Mouse (Mus musculus) c-Kit-positive CD71-negative TER-119-negative erythroid progenitor cells, embryonic 14.5 days (primary cell): ENCODE measurements at regions not wholly inside any gene's neighbourhood (a gene's known extent, or its start where the extent isn't known, plus 50 kb on each side); places are given as distances from the start of the nearest gene placed in this dataset.
"Not testable (repeated sequence)": the region's sequence is repeated elsewhere in the genome, so short reads cannot be mapped to it uniquely, and the experiment has no call there.

Source experiments
- DNase-seq: peaks from one replicate; pipeline ENCODE4 v3.0.0-alpha.2; 2013; ENCODE audit warnings: low read depth

DNA sequence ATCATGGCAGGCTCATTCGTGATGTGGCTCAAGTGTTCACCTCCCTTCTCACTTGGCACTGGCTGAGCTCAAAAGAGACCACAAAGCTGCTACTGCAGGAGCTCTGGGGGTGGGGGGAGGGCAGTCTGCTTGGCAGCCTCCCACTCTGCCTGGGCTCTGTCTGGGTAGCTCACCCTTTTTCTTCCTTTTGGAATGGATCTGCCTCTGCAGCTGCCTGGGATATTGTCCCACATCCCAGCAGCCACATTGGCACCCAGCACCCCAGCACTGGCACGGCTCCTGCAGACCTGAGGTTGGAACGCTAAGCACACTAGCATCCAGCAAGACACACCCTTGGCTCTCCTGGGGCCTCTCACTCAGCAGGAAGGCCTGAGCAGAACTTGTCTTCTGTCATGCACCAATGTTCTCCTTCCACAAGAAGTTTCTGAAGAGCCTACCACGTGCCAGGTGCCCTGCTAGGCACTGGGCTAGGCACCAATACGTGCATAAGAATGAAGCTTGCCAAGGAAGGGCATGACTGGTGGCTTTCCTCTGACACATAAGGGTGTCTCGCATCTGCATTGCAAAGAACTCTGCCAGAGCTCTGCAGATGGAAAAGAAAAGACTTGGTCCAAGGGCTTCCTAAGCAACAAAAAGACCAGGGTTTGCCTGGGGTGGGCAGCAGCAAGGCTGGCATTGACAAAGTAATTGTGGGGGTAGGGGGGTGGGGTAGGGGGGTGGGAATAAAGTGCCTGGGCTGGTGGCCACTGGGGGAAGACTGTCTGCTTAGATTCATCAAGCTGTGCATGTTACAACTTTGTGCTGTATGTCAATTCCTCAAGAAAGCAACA, 112.1 kb upstream of the Sipa1l1 start:
- DNase-seq, result not testable (repeated sequence)

DNA sequence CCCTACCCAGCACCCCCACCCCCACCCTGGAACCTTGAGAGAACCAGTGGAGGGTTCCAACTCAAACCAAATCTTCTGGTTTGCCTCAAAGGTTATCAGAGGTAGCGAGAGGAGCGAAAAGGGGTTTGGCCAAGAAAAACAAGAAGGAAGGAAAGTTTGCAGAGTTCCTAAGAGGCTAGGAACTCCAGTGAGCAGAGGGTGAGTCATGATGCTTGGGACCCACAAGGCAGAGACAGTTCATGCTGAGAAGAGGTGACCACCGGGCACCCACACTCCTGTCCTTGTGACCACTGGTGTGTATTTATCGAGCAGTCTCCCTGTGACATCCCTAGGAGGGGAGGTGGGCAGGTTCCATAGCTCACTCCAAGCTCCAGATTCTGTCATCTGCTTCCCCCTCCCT, 104.1 kb upstream of the Sipa1l1 start:
- no peak for DNase-seq

DNA sequence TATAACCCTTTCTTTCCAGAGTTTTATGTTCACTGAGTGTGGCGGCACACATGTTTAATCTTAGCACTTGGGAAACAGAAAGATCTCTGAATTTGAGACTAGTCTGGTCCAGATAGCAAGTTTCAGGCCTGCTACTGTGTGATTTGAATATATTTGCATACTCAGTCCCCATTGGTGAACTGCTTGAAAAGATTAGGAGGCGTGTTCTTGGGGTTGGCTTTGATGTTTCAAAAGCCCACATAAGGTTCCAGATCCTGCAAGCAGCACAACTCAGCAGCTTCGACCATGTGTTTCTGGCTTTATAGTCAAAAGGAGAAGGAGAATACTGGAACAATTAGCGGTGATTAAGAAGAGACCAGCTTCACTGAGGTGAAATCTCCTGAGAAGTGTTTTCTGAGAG, 102.3 kb upstream of the Sipa1l1 start:
- DNase-seq, result peak; percentile 6

DNA sequence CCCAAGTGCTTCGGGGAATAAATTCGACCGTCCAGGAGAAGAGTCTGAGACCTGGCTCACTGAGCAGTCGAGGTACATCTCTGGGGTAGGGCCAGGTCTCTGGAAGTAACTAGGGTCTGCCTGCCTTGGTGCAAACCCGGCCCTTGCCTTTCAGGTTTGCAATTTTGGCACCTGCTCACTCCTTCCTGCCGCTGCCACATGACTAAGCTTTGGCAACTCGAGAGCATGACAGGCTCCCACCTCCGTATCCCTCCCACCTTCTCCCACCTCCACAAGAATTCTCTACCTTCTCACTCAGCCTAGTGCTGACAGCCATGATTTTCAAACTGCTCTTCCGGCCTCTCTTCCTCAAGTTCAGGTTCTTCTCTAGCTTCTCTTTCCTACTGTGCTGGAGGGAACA, 99.5 kb upstream of the Sipa1l1 start:
- DNase-seq, result no peak

DNA sequence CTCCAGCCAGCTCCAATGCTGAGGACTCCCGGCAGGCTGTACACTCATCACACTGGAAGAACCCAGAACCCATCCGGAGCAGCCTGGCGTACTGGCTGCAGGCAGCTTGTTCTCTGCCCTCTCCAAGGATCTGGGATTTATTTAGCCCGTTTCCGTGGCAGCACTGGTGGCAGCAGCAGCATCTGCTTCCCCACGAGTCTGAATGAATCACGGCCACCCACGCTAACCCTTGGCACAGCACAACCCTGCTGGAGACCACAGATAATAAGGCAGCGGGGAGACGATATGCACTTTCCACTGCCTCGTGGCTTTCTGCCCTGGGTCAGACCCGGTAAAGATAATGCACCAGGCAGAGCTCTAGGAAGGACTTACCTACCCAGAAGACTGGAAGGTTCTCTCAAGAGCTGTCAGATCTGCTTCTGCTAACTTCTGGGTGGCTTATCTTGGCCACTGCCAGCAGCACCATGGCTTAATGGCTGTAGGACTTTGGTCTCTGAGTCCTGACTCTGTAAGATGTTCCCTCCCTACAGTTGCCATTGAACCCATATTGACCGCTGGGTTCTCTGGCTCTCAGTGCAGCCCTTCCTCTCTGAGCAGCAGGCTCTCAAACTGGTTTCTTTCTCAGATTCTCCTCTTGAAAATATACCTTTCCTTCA, 96.2 kb upstream of the Sipa1l1 start:
- peak; percentile 10 for DNase-seq

DNA sequence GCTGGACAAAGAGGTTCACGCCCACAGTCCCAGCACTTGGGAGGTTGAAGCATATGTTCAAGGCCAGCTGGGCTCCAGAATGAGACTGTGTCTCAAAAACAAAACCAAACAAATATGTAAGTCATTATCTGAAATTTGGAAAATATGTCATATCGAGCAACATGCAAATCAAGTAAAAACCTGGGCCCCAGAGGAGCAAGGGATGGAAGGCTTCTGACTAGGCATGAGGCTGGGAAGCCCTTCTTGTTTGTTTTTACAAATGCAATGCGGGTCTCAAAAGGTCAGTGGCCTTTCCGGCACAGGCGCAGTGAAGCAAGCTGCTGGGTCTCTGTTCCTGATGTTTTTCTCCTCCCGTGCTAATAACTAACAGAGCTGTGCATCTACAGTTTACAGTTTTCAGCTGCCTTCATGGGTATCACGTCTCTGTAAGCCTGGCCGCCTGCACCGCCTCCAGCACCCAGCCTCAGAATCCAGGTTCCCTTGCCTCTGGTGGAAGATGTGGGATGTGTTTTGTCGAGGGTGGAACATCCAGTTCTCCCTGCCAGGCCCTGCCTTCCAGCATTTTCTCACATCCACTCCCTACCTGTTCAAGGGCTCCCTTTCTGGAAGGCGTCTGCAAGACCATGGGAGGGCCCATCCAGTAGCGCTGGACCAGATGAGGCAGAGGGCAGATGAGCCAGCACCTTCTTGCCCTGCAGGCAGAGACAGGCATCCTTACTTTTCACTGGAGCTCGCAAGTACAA, 93.5 kb upstream of the Sipa1l1 start:
- no peak for DNase-seq

DNA sequence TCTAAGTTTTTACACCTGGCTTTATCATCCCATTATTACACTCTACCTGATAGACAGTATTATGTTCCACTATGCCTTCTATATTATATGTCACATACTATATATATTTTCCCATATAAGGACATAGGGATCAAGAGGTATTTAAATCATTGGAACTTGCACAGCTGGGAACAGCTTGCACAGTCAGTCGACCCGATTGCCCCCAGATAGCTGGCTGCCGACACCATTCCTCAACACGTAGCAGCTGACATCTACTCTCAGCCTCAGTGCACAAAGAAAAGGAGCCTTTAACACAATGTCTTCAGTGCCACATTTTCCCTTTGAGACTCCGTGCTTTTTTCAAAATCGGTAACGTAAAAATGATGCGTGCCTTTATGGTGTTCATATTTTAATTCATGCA, 92.4 kb upstream of the Sipa1l1 start:
- no peak for DNase-seq

DNA sequence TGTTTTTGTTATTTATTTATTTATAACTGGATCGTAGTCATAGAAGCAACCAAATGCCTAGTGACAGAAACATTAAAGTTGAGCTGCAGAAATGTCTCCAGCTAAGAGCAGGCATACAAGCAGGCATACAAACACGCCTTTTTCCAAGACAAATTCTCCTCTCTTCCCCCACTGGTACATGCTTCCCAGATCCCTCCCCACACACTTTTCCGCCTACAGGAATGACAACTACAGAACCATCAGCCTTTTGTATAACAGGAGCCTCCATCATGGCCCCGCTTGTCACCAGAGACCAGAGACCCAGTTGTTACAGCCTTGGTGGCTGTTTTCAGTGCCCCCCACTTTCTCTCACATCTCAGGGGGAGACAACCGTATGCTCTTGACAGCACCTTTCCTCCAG, 91.2 kb upstream of the Sipa1l1 start:
- no peak for DNase-seq

DNA sequence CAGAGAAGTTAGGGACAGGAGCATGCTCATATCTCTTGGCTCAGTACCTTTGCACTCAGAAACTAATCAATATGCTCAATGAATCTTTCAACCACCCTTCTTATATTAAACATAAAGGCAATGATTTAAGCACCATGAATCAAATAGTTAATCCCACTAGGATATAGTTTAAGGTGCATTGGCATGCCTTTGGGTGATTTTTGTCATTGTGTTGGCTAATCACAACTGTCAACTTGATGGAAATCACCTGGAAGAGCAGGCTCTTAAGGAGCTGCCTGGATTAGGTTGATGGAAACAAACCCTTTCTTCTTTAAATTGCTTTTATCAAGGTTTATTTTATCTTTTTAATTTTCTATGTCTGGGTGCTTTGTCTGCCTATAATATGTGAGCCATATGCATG, 90.4 kb upstream of the Sipa1l1 start:
- no peak for DNase-seq

DNA sequence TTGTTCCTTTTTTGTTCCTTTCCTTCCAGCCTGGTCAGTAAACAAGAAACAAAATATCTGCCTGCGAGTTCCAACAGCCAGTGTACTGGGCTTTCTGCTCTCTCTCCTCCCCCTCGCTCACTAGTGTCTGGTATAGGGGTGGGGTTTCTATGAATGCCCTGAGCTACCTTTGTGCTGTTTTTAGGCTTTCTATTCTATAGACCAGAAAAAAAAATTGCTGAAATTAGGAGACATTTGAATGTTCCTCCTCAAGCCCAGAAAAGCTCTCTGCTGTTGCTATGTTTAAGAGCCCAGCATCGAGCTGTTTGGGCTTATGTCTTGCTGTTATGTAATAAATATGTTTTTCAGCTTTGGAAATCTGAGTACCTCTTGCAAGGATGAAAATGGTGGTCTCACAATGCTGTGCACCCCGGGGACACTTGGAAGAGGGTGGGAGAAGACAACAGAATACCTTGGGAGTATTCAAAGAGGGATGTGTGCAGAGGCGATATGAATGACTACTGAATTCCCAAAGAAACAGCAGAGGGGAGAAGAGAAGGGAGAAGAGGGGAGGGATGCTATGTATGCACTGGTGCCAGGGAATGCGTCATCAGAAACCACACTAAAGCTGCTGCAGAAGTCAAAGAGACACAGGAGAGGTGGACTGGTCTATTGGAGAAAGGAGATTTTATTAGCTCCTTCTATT, 88.8 kb upstream of the Sipa1l1 start:
- no peak for DNase-seq

DNA sequence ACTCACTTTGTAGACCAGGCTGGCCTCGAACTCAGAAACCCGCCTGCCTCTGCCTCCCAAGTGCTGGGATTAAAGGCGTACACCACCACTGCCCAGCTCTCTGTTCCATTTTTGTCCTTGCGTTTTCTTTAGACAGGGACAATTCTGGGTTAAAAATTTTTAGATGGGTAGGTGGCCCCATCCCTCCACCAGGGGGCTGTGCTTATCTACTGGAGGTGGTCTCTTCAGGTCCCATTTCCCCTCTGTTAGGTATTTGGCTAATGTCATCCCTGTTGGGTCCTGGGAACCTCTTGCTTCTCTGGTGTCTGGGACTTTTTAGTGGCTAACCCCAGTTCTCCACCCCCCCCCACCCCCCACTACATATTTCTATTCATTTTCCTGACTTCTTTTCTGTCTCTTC, 86.5 kb upstream of the Sipa1l1 start:
- not testable (repeated sequence) for DNase-seq

DNA sequence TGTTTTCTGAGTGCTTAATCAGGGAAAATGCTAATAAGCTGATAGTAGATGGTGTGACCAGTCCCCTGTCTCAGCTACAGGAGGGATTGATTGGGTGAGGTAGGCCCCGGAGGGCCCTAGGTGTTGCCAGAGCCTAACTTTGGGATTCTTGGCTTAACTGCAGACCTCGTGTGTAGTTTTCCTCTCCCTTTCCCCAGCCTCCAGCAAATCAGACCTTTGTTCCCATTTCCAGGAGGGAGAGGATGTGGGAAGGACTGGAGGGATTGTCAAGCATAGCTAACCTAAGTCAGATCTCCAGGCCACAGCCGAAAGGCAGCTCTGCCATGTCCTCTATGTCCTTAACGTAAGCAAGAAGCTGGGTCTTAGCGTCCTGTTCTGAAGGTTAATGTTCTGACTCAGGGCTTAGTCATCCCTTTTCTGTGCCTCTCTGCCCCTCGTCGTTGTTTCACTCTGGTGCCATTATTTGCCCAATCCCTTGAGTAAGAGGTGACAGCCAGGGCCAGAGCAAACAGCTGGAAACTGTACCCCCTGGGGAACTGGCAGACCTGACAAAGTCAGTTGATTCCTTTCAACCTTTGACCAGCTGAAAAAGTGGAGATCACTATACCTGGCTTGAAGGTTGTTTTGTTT, 83.2 kb upstream of the Sipa1l1 start:
- no peak for DNase-seq

DNA sequence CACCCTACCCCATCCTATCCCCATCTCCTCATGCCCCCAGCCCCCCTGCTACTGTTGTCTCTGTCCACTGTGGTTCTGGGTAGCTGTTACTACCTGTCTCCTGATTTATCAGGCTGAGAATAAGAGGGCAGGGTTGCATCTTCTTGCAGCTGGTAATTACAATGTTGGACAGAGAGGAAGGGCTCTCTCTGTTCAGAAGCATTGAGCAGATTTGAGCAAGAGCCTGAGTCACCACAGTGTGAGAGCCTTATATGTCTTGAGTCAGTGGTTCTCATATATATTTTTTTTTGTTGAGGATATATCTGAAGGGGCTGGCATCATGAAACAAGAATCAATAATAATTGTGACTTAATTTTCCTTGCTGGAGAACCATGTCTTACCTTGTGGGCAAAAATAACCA, 82.7 kb upstream of the Sipa1l1 start:
- DNase-seq, result no peak

DNA sequence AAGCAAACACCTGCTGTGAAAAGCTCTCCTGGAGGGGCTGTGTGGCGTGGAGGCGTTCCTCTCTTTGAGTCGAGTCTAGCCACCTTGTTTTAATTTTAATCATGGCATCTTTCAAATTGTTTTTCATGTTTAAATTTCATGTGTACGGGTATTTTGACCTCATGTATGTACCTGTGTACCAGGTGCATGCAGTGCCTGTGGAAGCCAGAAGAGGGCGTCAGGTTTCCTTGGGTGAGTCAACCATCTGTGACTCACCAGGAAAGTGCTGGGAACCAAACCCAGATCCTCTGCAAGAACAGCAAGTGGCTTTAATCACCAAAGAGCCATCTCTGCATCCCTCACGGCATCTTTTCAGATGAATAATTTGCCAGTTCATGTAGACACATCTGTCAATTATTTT, 79.8 kb upstream of the Sipa1l1 start:
- no peak for DNase-seq

DNA sequence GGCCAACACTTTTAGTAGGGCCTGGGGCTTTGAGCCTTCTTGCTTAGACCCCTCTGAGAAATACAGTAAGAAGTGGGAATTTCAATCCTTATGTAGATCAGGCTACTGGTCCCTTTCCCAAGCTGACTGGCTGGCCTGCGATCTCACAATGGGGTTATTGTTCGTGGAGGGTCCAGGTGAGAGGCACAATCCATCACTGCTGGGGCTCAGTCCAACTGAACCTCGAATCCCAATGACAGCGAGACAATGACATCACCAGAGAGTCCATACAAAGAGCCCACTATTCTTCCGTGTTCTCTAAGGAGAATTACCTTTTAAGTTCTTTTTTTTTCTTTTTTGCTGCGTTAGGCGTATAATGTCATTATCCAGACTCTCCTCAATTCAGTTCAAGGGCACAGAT, 75.8 kb upstream of the Sipa1l1 start:
- DNase-seq, result no peak

DNA sequence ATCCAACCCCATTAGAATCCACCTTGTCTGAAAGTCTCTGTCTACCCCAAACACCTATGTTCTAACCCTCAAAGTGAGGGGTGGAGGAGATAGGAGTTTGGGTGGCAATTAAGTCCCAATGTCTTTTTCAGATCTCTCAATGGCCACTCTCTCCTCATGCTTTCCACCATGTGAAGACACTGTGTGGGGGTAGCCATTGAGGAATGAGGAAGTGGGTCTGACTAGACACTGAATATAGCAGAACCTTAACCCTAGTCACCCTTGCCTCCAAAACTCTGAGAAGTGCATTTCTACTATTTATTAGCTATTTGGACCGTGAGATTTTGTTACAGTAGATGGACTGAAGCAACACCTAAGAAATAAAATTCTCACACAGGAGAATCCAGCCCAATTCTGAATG, 73.7 kb upstream of the Sipa1l1 start:
- no peak for DNase-seq

DNA sequence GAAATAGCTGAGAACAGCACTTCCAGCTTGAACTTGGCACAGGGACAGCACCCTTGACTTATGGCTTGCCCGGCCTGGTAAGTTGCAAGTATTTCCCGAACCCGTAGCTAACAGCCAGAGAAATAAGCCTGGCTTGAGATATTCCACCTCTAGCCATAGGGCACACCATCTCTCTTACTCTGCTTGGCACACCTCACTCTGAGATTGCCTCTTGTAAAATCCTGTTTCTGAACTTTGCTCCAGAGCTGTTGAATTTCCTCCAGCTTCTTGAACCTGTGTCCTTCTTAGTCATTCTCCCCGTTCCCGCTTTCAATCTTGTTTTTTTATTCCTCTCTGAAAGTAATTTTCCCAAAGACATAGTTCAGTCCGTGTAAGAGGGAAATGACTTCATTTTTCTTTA, 72.0 kb upstream of the Sipa1l1 start:
- DNase-seq, result no peak

DNA sequence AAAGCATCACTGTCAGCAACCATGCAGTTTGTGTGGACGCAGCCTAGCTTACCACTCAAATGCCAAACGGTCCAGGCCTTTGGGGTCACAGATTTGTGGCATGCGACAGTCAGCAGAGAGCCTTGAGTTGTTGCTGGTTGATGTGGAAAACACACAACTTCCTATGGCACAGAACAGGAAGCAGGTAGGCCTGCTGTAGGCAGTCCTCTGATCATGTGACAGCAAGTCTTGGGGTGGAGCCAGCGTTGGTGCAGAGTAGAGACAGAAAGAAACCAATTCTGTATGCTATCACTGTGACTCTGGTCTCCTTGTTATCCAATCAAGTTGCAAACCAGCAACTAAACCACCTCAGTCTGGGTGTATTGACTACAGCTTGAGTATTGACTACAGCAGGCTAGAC, 71.5 kb upstream of the Sipa1l1 start:
- DNase-seq, result no peak

DNA sequence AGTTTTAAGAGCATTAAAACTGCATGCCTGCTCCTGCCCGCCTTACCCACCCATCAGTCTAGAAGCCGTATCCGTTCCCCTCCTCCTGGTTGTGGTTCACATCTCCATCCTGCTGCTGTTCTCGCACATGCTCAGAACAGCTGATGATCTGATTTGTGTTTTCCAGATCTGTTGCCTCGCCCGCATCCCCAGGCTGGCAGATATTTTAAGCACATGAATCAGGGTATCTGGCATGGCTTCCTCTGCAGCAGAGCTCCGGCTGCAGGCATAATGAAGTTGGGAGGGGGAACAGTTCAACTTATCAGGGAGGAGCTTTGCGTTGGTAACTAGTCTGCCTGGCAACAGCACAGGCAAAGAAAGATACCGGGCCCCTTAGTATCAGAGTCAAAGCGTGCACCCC, 64.9 kb upstream of the Sipa1l1 start:
- no peak for DNase-seq

DNA sequence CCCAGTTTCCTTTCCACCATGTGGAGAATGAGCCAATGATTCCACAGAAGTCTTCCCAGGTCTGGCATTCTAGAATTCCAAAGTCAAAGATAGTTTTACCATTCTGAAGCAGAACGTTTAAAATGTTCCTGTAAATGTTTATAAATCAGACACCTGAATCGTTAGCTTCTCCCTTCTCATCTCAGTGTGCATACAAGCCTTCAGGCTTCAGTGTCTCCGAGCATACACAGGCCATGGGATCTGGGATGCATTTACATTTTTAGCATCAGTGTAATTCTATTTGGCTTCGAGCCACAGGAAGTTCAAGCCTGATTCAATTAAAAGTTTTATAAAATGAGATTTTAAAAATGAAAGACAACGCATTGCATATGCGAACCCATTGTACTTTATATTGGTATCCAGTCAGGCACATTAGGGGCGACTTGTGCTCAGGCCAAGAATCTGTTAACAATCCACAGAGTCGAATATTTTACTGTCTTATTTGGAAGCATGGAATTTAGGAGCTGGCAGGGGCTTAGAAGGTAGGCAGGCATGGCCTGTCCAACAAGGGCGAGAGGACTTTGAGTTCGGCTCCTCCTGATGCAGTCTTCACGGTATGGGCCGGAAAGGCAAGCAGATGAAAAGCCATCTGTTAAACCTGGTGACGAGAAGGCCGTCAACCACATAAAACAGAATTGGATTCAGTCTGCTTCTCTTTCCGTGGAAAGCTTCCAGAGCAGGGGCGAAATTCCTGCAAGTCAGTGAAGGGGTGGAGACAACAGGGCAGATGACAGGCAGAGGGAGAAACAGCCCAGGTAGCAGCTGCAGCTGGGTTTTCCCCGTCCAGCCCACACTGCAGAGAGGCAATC, 63.7 kb upstream of the Sipa1l1 start:
- no peak for DNase-seq

DNA sequence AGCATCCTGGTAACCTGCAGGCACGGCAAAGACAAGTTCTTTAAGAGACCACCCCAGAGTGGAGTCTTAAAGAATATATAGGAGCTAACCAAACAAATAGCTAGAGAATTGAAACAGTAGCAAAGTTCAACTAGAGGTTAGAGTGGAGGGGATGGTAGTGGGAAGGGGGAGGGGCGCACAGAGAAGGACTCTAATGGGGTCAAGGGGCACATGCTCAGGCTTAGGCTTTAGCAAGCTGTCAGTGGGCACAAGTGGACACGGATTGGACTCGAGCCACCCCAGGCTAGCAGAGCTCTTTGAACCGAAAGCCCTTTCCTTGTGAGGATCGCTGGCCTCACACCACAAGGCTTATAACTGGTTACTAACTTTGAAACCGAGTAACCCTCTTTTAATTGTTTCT, 53.4 kb upstream of the Sipa1l1 start:
- DNase-seq, result no peak
